In genomic region chr11:12430231-12431041, GRCm38 (mm10) we compare ENCODE assay signal across 12 mouse cellular contexts. TPM values are rescaled to one million over a fixed set of nuclear protein-coding genes. Genes with fewer than 3 reads are reported as not detected.
DNase-seq lines count a peak whose midpoint lies in the region; ATAC-seq lines count a peak whose summit lies in the region.
"Had no signal": no experiment of that assay in that cellular context is flagged by ENCODE, and none has a peak within 500 bp of the region (broad histone marks: within the 10 kb centered on the region; RNA-seq: fewer than 3 reads in every experiment).

No protein-coding gene starts in this region.

- H3K27me3 ChIP-seq in hindbrain, embryonic 10.5 days (ENCODE audit: insufficient read depth, poor library complexity, severe bottlenecking) = no peaks in the 10 kb centered on the region
- no peaks in the 10 kb centered on the region for H3K27me3 ChIP-seq in hindbrain, embryonic 14.5 days (ENCODE audit: control insufficient read depth, insufficient read depth, low read length)
- H3K27me3 ChIP-seq in intestine, embryonic 15.5 days (replicated peaks) = no peaks in the 10 kb centered on the region

- H3K36me3 ChIP-seq in hindbrain, embryonic 10.5 days = no peaks in the 10 kb centered on the region
- H3K36me3 ChIP-seq in hindbrain, embryonic 14.5 days (replicated peaks; ENCODE audit: control insufficient read depth, insufficient read depth) = no peaks in the 10 kb centered on the region
- H3K36me3 ChIP-seq in intestine, embryonic 15.5 days = no peaks in the 10 kb centered on the region

- no peak overlapping the region for H3K4me2 ChIP-seq in hindbrain, embryonic 14.5 days (replicated peaks)
- H3K4me2 ChIP-seq in intestine, embryonic 15.5 days (replicated peaks) = no peak overlapping the region

- WGBS in hindbrain, embryonic 10.5 days = 40% methylated on average over 4 of the region's 4 CpGs
- 19% methylated on average over 4 of the region's 4 CpGs for WGBS in hindbrain, embryonic 14.5 days
- WGBS in intestine, embryonic 15.5 days = 23% methylated on average over 4 of the region's 4 CpGs

- no peak overlapping the region for H3K9ac ChIP-seq in hindbrain, embryonic 14.5 days
- H3K9ac ChIP-seq in intestine, embryonic 15.5 days = no peak overlapping the region

- H3K4me3 ChIP-seq in hindbrain, embryonic 10.5 days = no peak overlapping the region
- H3K4me3 ChIP-seq in hindbrain, embryonic 14.5 days (replicated peaks; ENCODE audit: low read length) = no peak overlapping the region
- H3K4me3 ChIP-seq in intestine, embryonic 15.5 days (replicated peaks) = no peak overlapping the region

- peaks cover 13% of the 10 kb centered on the region; the same call in 1 of the 2 replicates for H3K4me1 ChIP-seq in hindbrain, embryonic 10.5 days (replicated peaks)
- no peaks in the 10 kb centered on the region for H3K4me1 ChIP-seq in hindbrain, embryonic 14.5 days (replicated peaks; ENCODE audit: control insufficient read depth, insufficient read depth, low read length)
- 0 out of 2 replicates have a peak, but pooled peaks cover 6% of the 10 kb centered on the region for H3K4me1 ChIP-seq in intestine, embryonic 15.5 days (replicated peaks)

- no peak for ATAC-seq in hindbrain, embryonic 14.5 days (ENCODE audit: low FRiP score)
- ATAC-seq in intestine, embryonic 15.5 days = peak; percentile 80

- H3K27ac ChIP-seq in hindbrain, embryonic 10.5 days = peak overlapping the region; percentile 45; the same call in 1 of the 2 replicates
- H3K27ac ChIP-seq in hindbrain, embryonic 14.5 days = no peak overlapping the region
- peak overlapping the region; percentile 67 for H3K27ac ChIP-seq in intestine, embryonic 15.5 days

- no peak for DNase-seq in hindbrain, embryonic 10.5 days (ENCODE audit: low spot score)
- no peak for DNase-seq in hindbrain, embryonic 14.5 days (ENCODE audit: low spot score)
- DNase-seq in retina, postnatal 1 day = peak; percentile 23
- DNase-seq in retina, embryonic 14.5 days (ENCODE audit: low spot score) = no peak
- no peak for DNase-seq in B cell, adult 2 months
- DNase-seq in thymus, postnatal 4 days = no peak
- no peak for DNase-seq in gastrocnemius, postnatal 25 days
- DNase-seq: adrenal gland, postnatal 14 days; cerebellum, adult 8-10 months; kidney, postnatal 10 days; left cerebral cortex, postnatal 4 days had no signal

- H3K9me3 ChIP-seq in hindbrain, embryonic 10.5 days = no peaks in the 10 kb centered on the region
- H3K9me3 ChIP-seq in hindbrain, embryonic 14.5 days (ENCODE audit: control insufficient read depth, low read length) = no peaks in the 10 kb centered on the region
- H3K9me3 ChIP-seq in intestine, embryonic 15.5 days = no peaks in the 10 kb centered on the region

RNA-seq across cellular contexts. Expression of gene Cobl, which starts 34.3 kb away (rescaled TPM):
- polyA plus RNA-seq in hindbrain, embryonic 10.5 days (2016; fragmentation: Nextera tagmentation; extraction: Ambion mirVana) = 2.0 and 2.3 TPM in 2 replicates
- 15.3 and 15.7 TPM in 2 replicates for polyA plus RNA-seq in hindbrain, embryonic 14.5 days (2014; fragmentation: Nextera tagmentation; extraction: Ambion mirVana)
- polyA plus RNA-seq in intestine, embryonic 15.5 days (2015; fragmentation: Nextera tagmentation; extraction: Ambion mirVana) = 9.0 and 9.3 TPM in 2 replicates
- 10 to 100 TPM; 86.7 to 90.6 TPM for total RNA-seq in gastrocnemius, postnatal 25 days (2021)
